Mouse (Mus musculus) cerebellum, adult 2 months (tissue): ENCODE results near the gene Eef2.

Experiments
- CTCF ChIP-seq: fragments of 200-500 bp; IDR thresholded peaks from 2 replicates; pipeline ENCODE4 v1.5.1; 2011; ENCODE audit warnings: low read depth, mild to moderate bottlenecking, control low read depth, low read length, moderate library complexity, borderline replicate concordance; ENCODE audit not compliant: insufficient read depth
- POLR2A ChIP-seq: fragments of 200-500 bp; IDR thresholded peaks from 2 replicates; pipeline ENCODE4 v1.6.1; 2011; ENCODE audit warnings: low read length, control low read depth, borderline replicate concordance; ENCODE audit not compliant: insufficient read depth

DNA sequence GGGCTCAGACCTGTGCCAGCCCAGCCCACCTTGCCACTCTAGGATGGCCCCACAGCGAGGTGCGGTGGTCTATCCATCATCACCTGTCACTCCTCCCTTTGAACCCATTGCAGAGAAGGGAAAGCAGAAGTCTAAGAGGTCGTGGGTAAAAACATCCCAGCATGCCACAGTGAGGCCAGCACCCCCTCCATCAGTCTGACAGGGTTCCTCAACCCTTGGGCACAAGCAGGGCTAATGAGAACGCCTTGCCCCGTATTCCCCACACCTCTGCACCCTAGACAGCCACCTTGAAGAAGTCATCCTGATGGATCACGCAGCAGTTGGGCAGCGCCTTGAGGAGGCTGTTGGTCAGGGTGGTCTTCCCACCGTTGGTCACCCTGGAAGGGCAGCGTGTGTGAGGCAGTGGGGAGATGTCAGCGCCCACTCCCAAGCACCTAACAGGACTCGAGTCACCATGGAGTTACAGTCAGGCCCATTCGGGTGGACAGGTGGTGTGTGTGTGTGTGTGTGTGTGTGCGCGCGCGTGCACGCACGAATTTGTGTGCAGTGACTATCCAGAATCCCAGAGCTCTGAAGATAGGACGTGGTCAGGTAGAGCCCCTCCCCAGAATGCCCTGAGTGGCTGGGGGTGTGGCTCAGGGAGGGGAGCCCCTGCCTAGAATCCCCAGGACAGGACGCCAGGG, 24.3 kb downstream of the Eef2 start:
- TF ChIP-seq CTCF: no peak
- no peak for TF ChIP-seq POLR2A
